Mouse (Mus musculus): ENCODE results near the gene Ank. TPM values are rescaled to one million over a fixed set of nuclear protein-coding genes. Genes with fewer than 3 reads are reported as not detected.

The Ank gene
- total and polyA plus RNA-seq, 3 experiments, result 176 to 225 (median 196) TPM

- TF ChIP-seq CTCF (IDR thresholded peaks at IDR 0.05) (no peak), POLR2A (IDR thresholded peaks at IDR 0.05; ENCODE audit: insufficient read depth, low read depth, low read length) (peak; percentile 1; the same call in 1 of the 2 replicates), EP300 (IDR thresholded peaks at IDR 0.05; ENCODE audit: insufficient read depth, low read depth, low read length) (peak; percentile 64; the same call in 1 of the 2 replicates)
- H3K79me2 ChIP-seq (replicated peaks; ENCODE audit: control insufficient read depth, insufficient read depth, low read length), result peaks cover 1% of the 10 kb centered on the region; the same call in 1 of the 2 replicates
- H3K4me3 ChIP-seq, result no peak overlapping the region; the same call in 1 of the 2 replicates
- intact Hi-C loops (cut with DNase I), result no loop called here
- DNase-seq, result peak in 1 of 2 experiments; percentile 74
- no peak overlapping the region; the same call in 1 of the 2 replicates for H3K9ac ChIP-seq (ENCODE audit: low read depth, low read length)
- peaks cover 15% of the 10 kb centered on the region for H3K4me1 ChIP-seq (ENCODE audit: control insufficient read depth, insufficient read depth, low read length)
- WGBS, result 39% methylated on average over 7 of the region's 7 CpGs
- H3K36me3 ChIP-seq (ENCODE audit: control insufficient read depth, insufficient read depth, low read length), result peaks cover 10% of the 10 kb centered on the region
- H3K27me3 ChIP-seq (ENCODE audit: control insufficient read depth, insufficient read depth, low read length), result no peaks in the 10 kb centered on the region
- peak overlapping the region; percentile 65 for H3K27ac ChIP-seq
Observed at GRCm38 (mm10) chr15:27477630-27478029, 11.2 kb downstream of the Ank start.

GRCm38 (mm10) chr15:27480333-27481015 is 14.0 kb downstream of the Ank start:
- no peaks in the 10 kb centered on the region for H3K27me3 ChIP-seq (ENCODE audit: control insufficient read depth, insufficient read depth, low read length)
- no peak for DNase-seq
- peak overlapping the region; percentile 6 for H3K27ac ChIP-seq
- H3K79me2 ChIP-seq (replicated peaks; ENCODE audit: control insufficient read depth, insufficient read depth, low read length), result no peaks in the 10 kb centered on the region; the same call in 1 of the 2 replicates
- no peak for TF ChIP-seq POLR2A (IDR thresholded peaks at IDR 0.05; ENCODE audit: insufficient read depth, low read depth, low read length)
- TF ChIP-seq EP300 (IDR thresholded peaks at IDR 0.05; ENCODE audit: insufficient read depth, low read depth, low read length), result no peak
- TF ChIP-seq CTCF (IDR thresholded peaks at IDR 0.05), result no peak
- peaks cover 2% of the 10 kb centered on the region for H3K36me3 ChIP-seq (ENCODE audit: control insufficient read depth, insufficient read depth, low read length)
- peaks cover 18% of the 10 kb centered on the region for H3K4me1 ChIP-seq (ENCODE audit: control insufficient read depth, insufficient read depth, low read length)
- H3K9ac ChIP-seq (ENCODE audit: low read depth, low read length), result no peak overlapping the region
- intact Hi-C loops (cut with DNase I), result no loop called here
- WGBS, result 50% methylated on average over 4 of the region's 4 CpGs
- H3K4me3 ChIP-seq, result no peak overlapping the region

GRCm38 (mm10) chr15:27481956-27482355 is 15.5 kb downstream of the Ank start:
- Histone ChIP-seq H3K36me3 (ENCODE audit: control insufficient read depth, insufficient read depth, low read length) (peaks cover 2% of the 10 kb centered on the region), H3K4me3 (no peak overlapping the region), H3K27ac (no peak overlapping the region; the same call in 1 of the 2 replicates), H3K79me2 (replicated peaks; ENCODE audit: control insufficient read depth, insufficient read depth, low read length) (no peaks in the 10 kb centered on the region; the same call in 1 of the 2 replicates), H3K4me1 (ENCODE audit: control insufficient read depth, insufficient read depth, low read length) (peaks cover 25% of the 10 kb centered on the region), H3K9ac (ENCODE audit: low read depth, low read length) (no peak overlapping the region), H3K27me3 (ENCODE audit: control insufficient read depth, insufficient read depth, low read length) (no peaks in the 10 kb centered on the region)
- no peak for DNase-seq
- no peak for TF ChIP-seq EP300 (IDR thresholded peaks at IDR 0.05; ENCODE audit: insufficient read depth, low read depth, low read length)
- TF ChIP-seq CTCF (IDR thresholded peaks at IDR 0.05), result no peak
- no peak for TF ChIP-seq POLR2A (IDR thresholded peaks at IDR 0.05; ENCODE audit: insufficient read depth, low read depth, low read length)
- intact Hi-C loops (cut with DNase I), result no loop called here
- WGBS, result 59% methylated on average over 4 of the region's 4 CpGs

- Histone ChIP-seq H3K27me3 (ENCODE audit: control insufficient read depth, insufficient read depth, low read length) (no peaks in the 10 kb centered on the region), H3K4me1 (ENCODE audit: control insufficient read depth, insufficient read depth, low read length) (peaks cover 24% of the 10 kb centered on the region), H3K9ac (ENCODE audit: low read depth, low read length) (no peak overlapping the region), H3K27ac (no peak overlapping the region), H3K4me3 (no peak overlapping the region), H3K36me3 (ENCODE audit: control insufficient read depth, insufficient read depth, low read length) (peaks cover 2% of the 10 kb centered on the region), H3K79me2 (replicated peaks; ENCODE audit: control insufficient read depth, insufficient read depth, low read length) (no peaks in the 10 kb centered on the region; the same call in 1 of the 2 replicates)
- 77% methylated on average over 3 of the region's 3 CpGs for whole genome bisulfite sequencing
- TF ChIP-seq POLR2A (IDR thresholded peaks at IDR 0.05; ENCODE audit: insufficient read depth, low read depth, low read length), result no peak
- TF ChIP-seq EP300 (IDR thresholded peaks at IDR 0.05; ENCODE audit: insufficient read depth, low read depth, low read length), result no peak
- TF ChIP-seq CTCF (IDR thresholded peaks at IDR 0.05), result no peak
- DNase-seq, result no peak
- intact Hi-C loops (cut with DNase I), result no loop called here
Observed at GRCm38 (mm10) chr15:27483183-27483582, 16.7 kb downstream of the Ank start.

- peak overlapping the region; percentile 16; the same call in 1 of the 2 replicates for H3K9ac ChIP-seq (ENCODE audit: low read depth, low read length)
Observed at GRCm38 (mm10) chr15:27485567-27486278, 19.2 kb downstream of the Ank start.

More at GRCm38 (mm10) chr15:27485567-27486278, 19.2 kb downstream of the Ank start:
- no peak overlapping the region for H3K4me3 ChIP-seq
- TF ChIP-seq EP300 (IDR thresholded peaks at IDR 0.05; ENCODE audit: insufficient read depth, low read depth, low read length), result no peak
- TF ChIP-seq POLR2A (IDR thresholded peaks at IDR 0.05; ENCODE audit: insufficient read depth, low read depth, low read length), result no peak
- peaks cover 2% of the 10 kb centered on the region; the same call in 1 of the 2 replicates for H3K36me3 ChIP-seq (ENCODE audit: control insufficient read depth, insufficient read depth, low read length)
- DNase-seq, result no peak
- H3K79me2 ChIP-seq (replicated peaks; ENCODE audit: control insufficient read depth, insufficient read depth, low read length), result no peaks in the 10 kb centered on the region; the same call in 1 of the 2 replicates
- H3K4me1 ChIP-seq (ENCODE audit: control insufficient read depth, insufficient read depth, low read length), result peaks cover 16% of the 10 kb centered on the region
- WGBS, result 38% methylated on average over 12 of the region's 12 CpGs
- H3K27me3 ChIP-seq (ENCODE audit: control insufficient read depth, insufficient read depth, low read length), result no peaks in the 10 kb centered on the region
- intact Hi-C loops (cut with DNase I), result no loop called here
- H3K27ac ChIP-seq, result peak overlapping the region; percentile 73
